Mouse (Mus musculus) G1E (cell line): ENCODE results near the gene Phc3.

ENCODE experiments used
- CTCF ChIP-seq: IDR thresholded peaks from 2 replicates; pipeline ENCODE4 v1.5.1; 2012; ENCODE audit warnings: low read depth, low read length, inconsistent platforms, mixed read lengths
- GATA1 ChIP-seq: IDR thresholded peaks from 2 replicates; pipeline ENCODE4 v1.6.1; 2012; ENCODE audit warnings: borderline replicate concordance, low read length, inconsistent platforms, mixed read lengths

GRCm38 (mm10) chr3:30868625-30869024 lies 100.6 kb downstream of the Phc3 start:
- TF ChIP-seq GATA1, result no peak
- no peak for TF ChIP-seq CTCF
